Mouse (Mus musculus): Measurements from ENCODE around the gene Shoc2.
"Not testable (repeated sequence)": the region's sequence is repeated elsewhere in the genome, so short reads cannot be mapped to it uniquely, and the experiment has no call there.

Gene Shoc2

GRCm38 (mm10) chr19:53943802-53944785, at the start of gene Shoc2, which contains the start of gene Bbip1:
TSS of gene Shoc2 (plus strand) at chr19:53944306.
TSS of gene Bbip1 (minus strand) at chr19:53944627.
- DNase-seq (ENCODE audit: low spot score in 2 of 2): peak; percentile 98 to 99

DNA sequence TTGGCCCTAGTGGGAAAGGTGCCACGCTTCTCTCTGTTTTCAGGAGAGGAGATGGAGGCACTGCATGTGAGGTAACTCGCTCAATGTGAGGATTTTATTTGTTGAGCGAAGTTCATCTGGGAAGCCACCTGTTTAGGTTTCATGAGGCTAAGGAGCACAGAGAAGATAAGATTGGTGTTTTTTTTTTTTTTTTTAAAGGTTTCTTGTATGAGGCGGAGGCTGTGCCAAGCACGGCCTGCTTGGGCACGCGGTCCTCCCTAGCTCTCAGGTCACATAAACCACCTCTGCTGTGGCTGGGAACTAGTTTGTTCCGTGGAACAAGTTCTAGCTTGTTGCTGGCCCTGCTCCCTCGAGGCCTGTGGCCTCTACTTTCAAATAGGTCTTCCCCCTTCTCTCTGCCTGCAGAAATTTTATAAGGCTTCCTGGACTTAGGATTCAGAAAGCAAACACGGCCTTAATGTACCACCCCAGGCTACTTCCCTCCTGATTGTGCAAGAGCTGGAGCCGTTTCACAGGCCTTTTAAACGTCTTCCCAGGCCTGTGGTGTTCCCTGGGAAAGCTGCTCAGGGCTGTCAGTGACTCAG, 49.5 kb upstream of the Shoc2 start:
- DNase-seq (ENCODE audit: low spot score in 2 of 2): no peak

DNA sequence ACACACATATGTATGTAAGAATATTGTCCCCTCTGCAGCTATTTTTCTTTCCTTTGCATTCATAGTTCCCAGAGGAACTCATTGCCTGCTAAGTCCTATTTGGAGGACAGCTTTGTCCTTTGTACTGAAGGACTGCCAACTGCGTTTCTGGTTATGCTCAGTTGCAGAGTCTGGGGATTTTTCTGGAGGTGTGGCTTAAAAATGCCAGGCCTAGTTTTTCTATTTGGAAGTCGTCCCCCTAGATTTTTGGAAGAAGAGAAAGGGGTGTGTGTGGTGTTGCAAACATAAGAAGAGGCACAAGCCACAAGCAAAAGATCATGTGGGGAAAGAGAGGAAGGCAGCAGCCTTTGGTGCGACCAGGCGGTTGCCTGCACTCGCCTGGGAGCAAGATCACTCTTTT, 46.1 kb upstream of the Shoc2 start:
- DNase-seq (ENCODE audit: low spot score in 2 of 2): no peak

GRCm38 (mm10) chr19:53898498-53898897, 45.6 kb upstream of the Shoc2 start:
- no peak for DNase-seq (ENCODE audit: low spot score in 2 of 2)

DNA sequence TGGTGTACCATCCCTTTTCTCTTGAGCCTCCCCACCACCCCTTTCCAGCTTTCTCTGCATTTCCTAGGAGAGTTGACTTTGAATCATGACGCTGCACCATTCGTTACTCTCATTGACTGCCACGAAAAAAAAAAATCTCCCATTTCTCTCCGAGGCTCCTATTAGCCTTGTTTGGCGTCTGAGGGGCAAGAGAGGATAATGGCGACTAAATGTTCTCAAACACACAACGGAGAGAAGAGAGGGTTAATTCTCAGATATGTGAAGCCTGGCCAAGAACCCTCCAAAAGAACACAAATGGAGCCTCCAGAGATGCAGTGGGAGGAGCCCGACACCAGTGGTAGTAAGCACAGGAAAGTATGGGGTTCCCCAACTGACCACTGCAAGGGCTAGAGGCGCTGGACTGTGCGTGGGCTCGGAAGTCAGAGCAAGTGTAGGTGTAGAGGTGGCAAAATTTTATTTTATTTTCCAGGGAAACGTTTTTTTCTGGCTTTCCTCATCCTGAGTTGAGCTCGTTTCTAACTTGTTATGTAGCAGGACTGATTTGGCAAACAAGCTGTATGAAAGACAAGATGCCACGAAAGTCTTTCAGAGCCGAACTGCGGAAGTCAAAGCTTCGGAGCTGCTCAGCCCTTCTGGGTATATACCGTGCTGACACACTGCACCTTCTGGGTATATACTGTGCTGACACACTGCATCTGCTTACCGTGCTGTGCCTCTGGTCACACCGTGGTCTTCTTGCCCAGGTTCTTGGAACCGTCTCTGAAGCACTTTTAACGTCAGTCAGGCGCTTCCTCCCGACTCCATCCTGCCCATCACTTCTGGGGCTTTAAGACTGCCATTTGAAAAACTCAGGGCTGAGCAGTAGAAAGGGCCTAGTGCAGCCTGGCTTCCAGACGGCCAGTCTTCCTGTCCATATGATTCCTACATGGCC, 44.9 kb upstream of the Shoc2 start:
- DNase-seq (ENCODE audit: low spot score in 2 of 2): no peak

- no peak for DNase-seq (ENCODE audit: low spot score in 2 of 2)
These were observed 44.0 kb upstream of the Shoc2 start for GRCm38 (mm10) chr19:53899941-53900610.

- no peak for DNase-seq (ENCODE audit: low spot score in 2 of 2)
These were observed 42.0 kb upstream of the Shoc2 start for GRCm38 (mm10) chr19:53901931-53902738.

DNA sequence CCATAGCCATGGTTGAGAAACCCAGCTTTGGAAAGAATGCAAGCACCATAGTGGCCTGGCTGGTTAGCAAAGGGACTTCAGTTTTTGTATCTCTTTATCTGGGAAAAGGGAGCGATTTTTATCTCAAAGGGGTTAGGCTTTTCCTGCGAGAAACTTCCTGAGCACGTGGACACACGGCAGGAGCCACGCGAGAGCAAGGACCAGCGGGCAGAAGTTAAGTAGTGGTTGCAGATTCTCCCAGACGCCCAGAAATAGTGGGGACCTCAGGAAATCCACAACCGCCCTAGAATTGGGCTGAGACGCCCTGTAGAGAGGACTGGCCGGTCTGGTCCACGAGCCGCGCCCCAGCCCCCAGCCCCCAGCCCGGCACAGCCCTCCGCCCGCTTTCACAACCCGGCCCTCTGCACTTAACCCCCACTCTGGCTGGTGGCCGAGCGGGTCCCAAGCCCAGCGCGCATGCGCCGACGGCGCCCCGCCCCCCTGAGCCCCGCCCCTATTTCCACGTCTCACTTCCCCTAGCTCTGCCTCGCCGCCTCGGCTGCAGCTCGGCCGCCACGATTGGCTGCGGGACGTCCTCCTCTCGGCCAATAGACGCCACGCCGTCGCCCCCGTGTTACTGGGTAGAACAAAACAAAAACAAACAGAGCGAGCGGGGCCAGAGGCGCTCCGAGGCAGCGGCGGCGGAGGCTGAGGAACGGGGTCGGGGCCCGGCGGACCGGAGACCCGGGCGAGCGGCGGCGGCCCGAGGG, 41.2 kb upstream of the Shoc2 start:
- peak; percentile 95 to 96 for DNase-seq (ENCODE audit: low spot score in 2 of 2)

- peak; percentile 55 to 64 for DNase-seq (ENCODE audit: low spot score in 2 of 2)
These were observed 40.4 kb upstream of the Shoc2 start for GRCm38 (mm10) chr19:53903507-53904321.

GRCm38 (mm10) chr19:53904833-53905480, 39.1 kb upstream of the Shoc2 start:
- no peak for DNase-seq (ENCODE audit: low spot score in 2 of 2)

DNA sequence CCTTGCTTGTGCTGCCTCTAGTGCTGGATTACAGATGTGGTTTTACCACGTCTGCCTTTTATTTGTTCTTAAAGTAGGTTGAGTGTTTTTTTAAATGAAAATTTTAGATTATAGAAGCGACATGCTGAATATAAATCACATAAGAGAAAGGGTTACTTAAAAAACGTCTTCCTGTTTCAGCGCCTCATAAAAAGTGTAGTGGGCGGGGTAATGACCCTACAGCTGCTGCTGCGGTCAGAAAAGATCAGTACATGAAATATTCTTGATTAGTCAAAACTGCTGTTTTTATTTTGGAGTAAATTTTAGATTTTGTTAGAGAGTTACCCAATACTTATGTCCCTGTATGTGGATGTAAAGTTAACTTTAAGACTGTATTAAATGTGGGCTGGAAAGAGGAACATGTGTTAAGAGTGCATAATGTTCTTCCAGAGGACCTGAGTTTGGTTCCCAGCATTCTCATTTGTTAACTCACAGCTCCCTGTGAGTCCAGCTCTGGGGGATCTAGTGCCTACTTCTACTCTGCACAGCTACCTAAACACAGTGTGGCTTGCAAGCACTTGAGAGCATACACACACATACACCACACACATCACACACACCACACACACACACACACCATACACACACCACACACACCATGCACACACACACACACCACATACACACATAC, 37.9 kb upstream of the Shoc2 start:
- DNase-seq (ENCODE audit: low spot score in 2 of 2): no peak

DNA sequence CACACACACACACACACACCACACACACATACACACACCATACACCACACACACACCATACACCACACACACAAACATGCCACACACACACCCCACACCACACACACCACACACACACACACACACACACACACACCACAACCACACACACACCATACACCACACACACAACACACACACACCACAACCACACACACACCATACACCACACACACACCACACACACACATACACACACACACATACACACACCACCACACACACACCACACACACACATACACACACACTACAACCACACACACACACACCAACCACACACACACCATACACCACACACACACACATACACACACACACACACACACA, 37.4 kb upstream of the Shoc2 start:
- DNase-seq (ENCODE audit: low spot score in 2 of 2): not testable (repeated sequence)

DNA sequence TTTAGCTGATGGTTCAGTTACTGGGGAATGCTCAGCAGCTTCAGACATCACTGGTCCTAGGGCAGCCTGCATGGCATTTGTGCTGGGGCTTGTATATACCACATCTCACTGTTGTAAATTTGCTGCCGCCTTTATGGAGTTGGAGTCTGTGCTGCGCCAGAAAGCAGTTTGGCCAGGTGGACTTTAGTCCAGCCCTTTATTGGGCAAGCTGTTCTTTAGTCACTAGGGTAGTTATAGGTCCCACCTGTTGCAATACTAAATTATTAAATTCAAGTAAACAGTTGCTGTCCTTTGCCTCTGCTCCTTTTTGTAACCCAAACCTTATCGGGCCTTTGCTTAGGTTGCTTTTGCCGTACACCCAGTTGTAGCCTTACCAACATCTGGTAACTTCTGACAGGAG, 29.2 kb upstream of the Shoc2 start:
- DNase-seq (ENCODE audit: low spot score in 2 of 2): no peak

GRCm38 (mm10) chr19:53919541-53919940, 24.6 kb upstream of the Shoc2 start:
- no peak for DNase-seq (ENCODE audit: low spot score in 2 of 2)

GRCm38 (mm10) chr19:53921996-53922395, 22.1 kb upstream of the Shoc2 start:
- DNase-seq (ENCODE audit: low spot score in 2 of 2): not testable (repeated sequence)

GRCm38 (mm10) chr19:53925338-53925751, 18.8 kb upstream of the Shoc2 start:
- no peak for DNase-seq (ENCODE audit: low spot score in 2 of 2)

- DNase-seq (ENCODE audit: low spot score in 2 of 2): no peak
These were observed 17.4 kb upstream of the Shoc2 start for GRCm38 (mm10) chr19:53926705-53927104.

DNA sequence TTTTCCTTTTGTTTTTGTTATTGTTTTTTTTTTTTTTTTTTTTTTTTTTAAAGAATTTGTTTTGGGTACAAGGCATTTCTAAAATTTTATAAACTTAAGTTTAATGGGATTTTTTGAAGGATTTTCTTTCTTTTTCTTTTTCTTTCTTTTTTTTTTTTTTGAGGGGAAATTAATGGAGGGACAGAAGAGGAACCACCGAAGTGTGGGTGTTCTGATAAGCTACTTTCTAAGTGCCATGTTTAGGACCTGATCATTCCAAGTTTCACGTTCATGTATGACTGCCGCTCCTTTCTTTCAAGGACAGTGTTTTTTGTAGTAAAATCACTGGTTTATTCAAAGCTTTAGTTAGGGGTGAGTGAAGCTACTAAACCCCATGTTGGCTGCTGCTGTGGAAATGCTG, 14.9 kb upstream of the Shoc2 start:
- no peak for DNase-seq (ENCODE audit: low spot score in 2 of 2)

All from frontal cortex, postnatal 10 days (tissue).